Mouse (Mus musculus): ENCODE measurements around the gene Rbm39. TPM values are rescaled to one million over a fixed set of nuclear protein-coding genes. Genes with fewer than 3 reads are reported as not detected.
A peak's percentile ranks its signal among the peaks of the same experiment; 100 is the strongest.

Rbm39 gene
- polyA plus RNA-seq, 1 experiment from 2014 or later, result 701 TPM

- ATAC-seq (replicated peaks; ENCODE audit: low FRiP score, low read depth) (no peak), DNase-seq (ENCODE audit: low spot score) (no peak)
- no peak overlapping the region for H3K9ac ChIP-seq (ENCODE audit: low read depth, low read length)
- 87% methylated on average over 6 of the region's 6 CpGs for WGBS
- H3K9me3 ChIP-seq (replicated peaks; ENCODE audit: low read length), result no peaks in the 10 kb centered on the region
- no peaks in the 10 kb centered on the region for H3K27me3 ChIP-seq (ENCODE audit: insufficient read depth, low read length)
- peaks cover 7% of the 10 kb centered on the region for H3K4me1 ChIP-seq (replicated peaks; ENCODE audit: insufficient read depth, low read length)
- H3K27ac ChIP-seq, result no peak overlapping the region
- no peak overlapping the region for H3K4me2 ChIP-seq (ENCODE audit: low read length)
- H3K4me3 ChIP-seq (replicated peaks; ENCODE audit: low read depth, low read length), result no peak overlapping the region
- H3K36me3 ChIP-seq (ENCODE audit: insufficient read depth, low read length), result 0 out of 2 replicates have a peak, but pooled peaks cover 3% of the 10 kb centered on the region
- TF ChIP-seq CTCF (IDR thresholded peaks at IDR 0.05; ENCODE audit: low read depth), result peak; percentile 19; the same call in 1 of the 2 replicates
These were observed 23.9 kb upstream of the Rbm39 start for GRCm38 (mm10) chr2:156203917-156204316.

- 50% methylated on average over 3 of the region's 3 CpGs for whole genome bisulfite sequencing
These were observed 22.9 kb upstream of the Rbm39 start for GRCm38 (mm10) chr2:156202848-156203437.

GRCm38 (mm10) chr2:156201486-156201885 lies 21.4 kb upstream of the Rbm39 start:
- Histone ChIP-seq H3K9me3 (replicated peaks; ENCODE audit: low read length) (no peaks in the 10 kb centered on the region), H3K4me1 (replicated peaks; ENCODE audit: insufficient read depth, low read length) (peaks cover 13% of the 10 kb centered on the region), H3K4me3 (replicated peaks; ENCODE audit: low read depth, low read length) (no peak overlapping the region), H3K27ac (no peak overlapping the region), H3K27me3 (ENCODE audit: insufficient read depth, low read length) (no peaks in the 10 kb centered on the region), H3K36me3 (ENCODE audit: insufficient read depth, low read length) (no peaks in the 10 kb centered on the region), H3K9ac (ENCODE audit: low read depth, low read length) (no peak overlapping the region), H3K4me2 (ENCODE audit: low read length) (no peak overlapping the region)
- WGBS, result 90% methylated on average over 4 of the region's 4 CpGs
- no peak for ATAC-seq (replicated peaks; ENCODE audit: low FRiP score, low read depth)
- no peak for DNase-seq (ENCODE audit: low spot score)
- no peak for TF ChIP-seq CTCF (IDR thresholded peaks at IDR 0.05; ENCODE audit: low read depth)

More at GRCm38 (mm10) chr2:156202848-156203437, 22.9 kb upstream of the Rbm39 start:
- H3K4me1 ChIP-seq (replicated peaks; ENCODE audit: insufficient read depth, low read length), result peaks cover 13% of the 10 kb centered on the region
- peak overlapping the region; percentile 25 for H3K27ac ChIP-seq
- no peaks in the 10 kb centered on the region for H3K27me3 ChIP-seq (ENCODE audit: insufficient read depth, low read length)
- ATAC-seq (replicated peaks; ENCODE audit: low FRiP score, low read depth), result peak; percentile 59
- no peak overlapping the region for H3K4me2 ChIP-seq (ENCODE audit: low read length)
- H3K9ac ChIP-seq (ENCODE audit: low read depth, low read length), result no peak overlapping the region
- DNase-seq (ENCODE audit: low spot score), result peak; percentile 66
- H3K4me3 ChIP-seq (replicated peaks; ENCODE audit: low read depth, low read length), result no peak overlapping the region
- H3K36me3 ChIP-seq (ENCODE audit: insufficient read depth, low read length), result 0 out of 2 replicates have a peak, but pooled peaks cover 3% of the 10 kb centered on the region
- no peak for TF ChIP-seq CTCF (IDR thresholded peaks at IDR 0.05; ENCODE audit: low read depth)
- H3K9me3 ChIP-seq (replicated peaks; ENCODE audit: low read length), result no peaks in the 10 kb centered on the region

- ATAC-seq (replicated peaks; ENCODE audit: low FRiP score, low read depth) (no peak), DNase-seq (ENCODE audit: low spot score) (peak; percentile 53)
- Histone ChIP-seq H3K36me3 (ENCODE audit: insufficient read depth, low read length) (no peaks in the 10 kb centered on the region), H3K4me2 (ENCODE audit: low read length) (no peak overlapping the region), H3K4me1 (replicated peaks; ENCODE audit: insufficient read depth, low read length) (peaks cover 13% of the 10 kb centered on the region), H3K27me3 (ENCODE audit: insufficient read depth, low read length) (no peaks in the 10 kb centered on the region), H3K9me3 (replicated peaks; ENCODE audit: low read length) (no peaks in the 10 kb centered on the region), H3K4me3 (replicated peaks; ENCODE audit: low read depth, low read length) (no peak overlapping the region), H3K27ac (no peak overlapping the region), H3K9ac (ENCODE audit: low read depth, low read length) (no peak overlapping the region)
- 45% methylated on average over 3 of the region's 3 CpGs for WGBS
- TF ChIP-seq CTCF (IDR thresholded peaks at IDR 0.05; ENCODE audit: low read depth), result no peak
These were observed 19.9 kb upstream of the Rbm39 start for GRCm38 (mm10) chr2:156199944-156200343.

- no peak for DNase-seq (ENCODE audit: low spot score)
- no peaks in the 10 kb centered on the region for H3K27me3 ChIP-seq (ENCODE audit: insufficient read depth, low read length)
- WGBS, result 5% methylated on average over 17 of the region's 17 CpGs
These were observed 17.3 kb upstream of the Rbm39 start for GRCm38 (mm10) chr2:156197129-156197911.

GRCm38 (mm10) chr2:156196302-156197128 lies 16.5 kb upstream of the Rbm39 start, which contains the start of gene Phf20:
Phf20 (plus strand) TSS chr2:156196466.
- WGBS, result 1% methylated on average over 60 of the region's 88 CpGs
- no peak for TF ChIP-seq CTCF (IDR thresholded peaks at IDR 0.05; ENCODE audit: low read depth)
- H3K4me3 ChIP-seq (replicated peaks; ENCODE audit: low read depth, low read length), result peak within 1 kb of the TSS; percentile 65
- peak; percentile 98 for ATAC-seq (replicated peaks; ENCODE audit: low FRiP score, low read depth)
- H3K9ac ChIP-seq (ENCODE audit: low read depth, low read length), result peak within 1 kb of the TSS; percentile 78
- peak; percentile 97 for DNase-seq (ENCODE audit: low spot score)
- H3K27me3 ChIP-seq (ENCODE audit: insufficient read depth, low read length), result no peaks in the 10 kb centered on the region
- H3K4me1 ChIP-seq (replicated peaks; ENCODE audit: insufficient read depth, low read length), result peaks cover 5% of the 10 kb centered on the region
- no peaks in the 10 kb centered on the region for H3K36me3 ChIP-seq (ENCODE audit: insufficient read depth, low read length)
- peak within 1 kb of the TSS; percentile 66 for H3K4me2 ChIP-seq (ENCODE audit: low read length)
- H3K27ac ChIP-seq, result peak within 1 kb of the TSS; percentile 98
- no peaks in the 10 kb centered on the region for H3K9me3 ChIP-seq (replicated peaks; ENCODE audit: low read length)

More at GRCm38 (mm10) chr2:156197129-156197911, 17.3 kb upstream of the Rbm39 start:
- Histone ChIP-seq H3K4me1 (replicated peaks; ENCODE audit: insufficient read depth, low read length) (peaks cover 5% of the 10 kb centered on the region), H3K9me3 (replicated peaks; ENCODE audit: low read length) (no peaks in the 10 kb centered on the region), H3K4me2 (ENCODE audit: low read length) (peak overlapping the region; percentile 66), H3K27ac (peak overlapping the region; percentile 98), H3K4me3 (replicated peaks; ENCODE audit: low read depth, low read length) (peak overlapping the region; percentile 65), H3K9ac (ENCODE audit: low read depth, low read length) (peak overlapping the region; percentile 78), H3K36me3 (ENCODE audit: insufficient read depth, low read length) (no peaks in the 10 kb centered on the region)
- ATAC-seq (replicated peaks; ENCODE audit: low FRiP score, low read depth), result no peak
- no peak for TF ChIP-seq CTCF (IDR thresholded peaks at IDR 0.05; ENCODE audit: low read depth)
